Mouse (Mus musculus) forebrain, embryonic 16.5 days (tissue): Measurements from ENCODE around the gene Adcy3. TPM values are rescaled to one million over a fixed set of nuclear protein-coding genes. Genes with fewer than 3 reads are reported as not detected.
A peak's percentile ranks its signal among the peaks of the same experiment; 100 is the strongest.

Experiments
- ATAC-seq: fragments of 200-750 bp; cut with Nextera tagmentation; 2 replicates; pipeline ENCODE4 v1.8.0; 2017; ENCODE audit warnings: mild to moderate bottlenecking, moderate library complexity
- H3K27ac ChIP-seq: fragments of 300-500 bp; sonication (generic); 2 replicates; pipeline ENCODE4 v1.5.1; 2014; ENCODE audit warnings: low read length, control low read depth
- H3K27me3 ChIP-seq: fragments of 300-500 bp; sonication (generic); replicated peaks from 2 replicates; pipeline ENCODE4 v1.6.1; 2014; ENCODE audit warnings: low read length; ENCODE audit not compliant: control insufficient read depth, insufficient read depth
- H3K36me3 ChIP-seq: fragments of 300-500 bp; sonication (generic); 2 replicates; pipeline ENCODE4 v1.6.1; 2014; ENCODE audit not compliant: control insufficient read depth, insufficient read depth
- H3K4me1 ChIP-seq: fragments of 300-500 bp; sonication (generic); replicated peaks from 2 replicates; pipeline ENCODE4 v1.6.1; 2014; ENCODE audit warnings: low read length; ENCODE audit not compliant: control insufficient read depth, insufficient read depth
- H3K4me2 ChIP-seq: fragments of 300-500 bp; sonication (generic); 2 replicates; pipeline ENCODE4 v1.6.1; 2014; ENCODE audit warnings: mild to moderate bottlenecking, low read length, control low read depth
- H3K4me3 ChIP-seq: fragments of 300-500 bp; sonication (generic); replicated peaks from 2 replicates; pipeline ENCODE4 v1.5.1; 2014; ENCODE audit warnings: mild to moderate bottlenecking, low read length, control low read depth
- H3K9ac ChIP-seq: fragments of 300-500 bp; sonication (generic); replicated peaks from 2 replicates; pipeline ENCODE4 v1.6.1; 2014; ENCODE audit warnings: low read depth, low read length, control low read depth
- H3K9me3 ChIP-seq: fragments of 300-500 bp; sonication (generic); 2 replicates; pipeline ENCODE4 v1.6.1; 2016; ENCODE audit warnings: low read length; ENCODE audit not compliant: control insufficient read depth
- WGBS: fragments of 180-500 bp; shearing (Covaris S2); extraction: QIAGEN DNeasy Blood & Tissue Kit; methylation state at CpG from one replicate; pipeline ENCODE4 v1.1.7; 2014; 5-methylcytosine and 5-hydroxymethylcytosine counted together
- polyA plus RNA-seq: library from polyadenylated mRNA; unstranded; fragments of >200 nt; fragmentation: Nextera tagmentation; extraction: Ambion mirVana; gene quantifications from 2 replicates; pipeline ENCODE4 v1.2.1, GENCODE M21; 2015

Adcy3 gene
- polyA plus RNA-seq, 1 experiment from 2014 or later = 12.9 TPM

DNA sequence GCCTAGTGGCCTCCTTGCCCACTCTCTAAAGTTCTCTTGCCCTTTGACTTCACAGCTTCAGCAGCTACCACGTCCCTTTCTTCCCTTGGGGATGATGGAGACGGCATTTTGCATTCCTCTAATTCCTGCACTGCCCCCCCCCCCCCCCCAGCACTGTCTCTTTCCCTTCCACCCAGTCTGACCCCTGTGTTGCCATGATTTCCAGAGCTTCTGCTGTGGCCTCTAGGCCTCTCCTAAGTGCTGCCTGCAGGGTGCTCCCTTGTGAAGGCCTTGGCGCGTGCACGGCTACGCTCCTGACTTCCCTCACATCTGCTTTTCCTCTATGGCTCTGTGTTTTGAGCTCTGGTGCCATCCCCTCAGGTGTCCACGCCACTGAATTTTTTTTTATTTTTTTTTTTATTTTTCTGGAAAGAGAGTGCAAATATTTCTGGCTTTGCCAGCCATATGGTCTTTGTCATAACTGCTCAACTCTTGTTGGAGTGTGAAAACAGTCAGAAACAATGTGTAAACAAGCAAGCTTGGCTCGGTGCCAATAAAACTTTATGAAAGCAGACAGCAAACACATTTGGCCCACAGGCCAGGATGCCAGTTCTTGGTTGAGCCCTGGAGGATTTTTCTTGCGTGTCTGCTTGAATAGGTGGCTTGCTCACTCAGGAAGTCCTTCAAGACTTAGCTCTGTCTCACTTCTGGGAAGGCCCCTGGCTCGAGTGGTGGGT is 60.3 kb downstream of the Adcy3 start:
- Histone ChIP-seq H3K9ac (no peak overlapping the region), H3K36me3 (no peaks in the 10 kb centered on the region), H3K4me3 (no peak overlapping the region), H3K4me1 (0 out of 2 replicates have a peak, but pooled peaks cover 2% of the 10 kb centered on the region), H3K4me2 (no peak overlapping the region), H3K27me3 (no peaks in the 10 kb centered on the region), H3K27ac (no peak overlapping the region), H3K9me3 (no peaks in the 10 kb centered on the region)
- WGBS = 64% methylated on average over 10 of the region's 10 CpGs
- ATAC-seq = no peak

DNA sequence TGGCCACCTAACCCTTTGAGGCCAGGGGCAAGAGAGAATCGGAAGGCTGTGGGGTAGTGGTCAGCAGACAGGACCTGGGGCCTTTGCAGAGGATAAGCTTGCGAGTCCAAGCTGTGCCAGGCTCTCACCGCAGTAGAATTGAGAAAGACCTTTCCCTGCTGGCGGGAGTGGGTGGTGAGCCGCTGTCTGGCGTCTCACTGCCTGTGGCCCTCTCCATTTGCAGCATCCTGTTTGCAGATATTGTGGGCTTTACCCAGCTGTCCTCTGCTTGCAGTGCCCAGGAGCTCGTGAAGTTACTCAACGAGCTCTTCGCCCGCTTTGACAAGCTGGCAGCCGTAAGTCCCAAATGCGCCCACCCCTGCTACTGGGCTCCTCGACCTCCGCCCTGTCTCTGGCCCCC is 61.7 kb downstream of the Adcy3 start:
- 89% methylated on average over 14 of the region's 14 CpGs for WGBS
- no peak for ATAC-seq
- Histone ChIP-seq H3K4me1 (0 out of 2 replicates have a peak, but pooled peaks cover 2% of the 10 kb centered on the region), H3K27ac (no peak overlapping the region), H3K36me3 (no peaks in the 10 kb centered on the region), H3K9ac (no peak overlapping the region), H3K27me3 (no peaks in the 10 kb centered on the region), H3K4me2 (no peak overlapping the region), H3K9me3 (no peaks in the 10 kb centered on the region), H3K4me3 (no peak overlapping the region)

DNA sequence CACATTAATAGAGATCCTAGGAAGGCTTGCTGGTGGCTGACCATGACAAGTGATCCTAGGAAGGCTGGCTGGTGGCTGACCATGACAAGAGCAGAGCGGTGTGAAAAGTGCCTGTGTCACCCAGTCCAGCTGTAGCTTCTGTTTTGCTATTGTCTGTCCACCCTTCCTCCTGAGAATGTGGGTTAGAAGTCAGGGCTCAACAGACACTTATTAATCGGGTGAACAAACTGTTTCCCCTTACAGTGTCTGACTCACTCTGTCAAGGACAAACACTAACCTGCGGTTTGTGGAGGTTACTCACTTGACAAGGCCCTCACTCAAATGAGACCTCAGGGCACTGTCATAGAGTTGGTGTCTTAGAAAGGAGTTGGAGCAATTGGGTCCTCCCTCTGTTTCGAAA is 65.8 kb downstream of the Adcy3 start:
- 97% methylated on average over 4 of the region's 4 CpGs for WGBS
- no peaks in the 10 kb centered on the region for H3K27me3 ChIP-seq
- no peak overlapping the region for H3K9ac ChIP-seq
- ATAC-seq = no peak
- H3K4me3 ChIP-seq = no peak overlapping the region
- H3K9me3 ChIP-seq = no peaks in the 10 kb centered on the region
- H3K27ac ChIP-seq = no peak overlapping the region
- H3K4me2 ChIP-seq = no peak overlapping the region
- H3K4me1 ChIP-seq = no peaks in the 10 kb centered on the region
- peaks cover 2% of the 10 kb centered on the region; the same call in 1 of the 2 replicates for H3K36me3 ChIP-seq

DNA sequence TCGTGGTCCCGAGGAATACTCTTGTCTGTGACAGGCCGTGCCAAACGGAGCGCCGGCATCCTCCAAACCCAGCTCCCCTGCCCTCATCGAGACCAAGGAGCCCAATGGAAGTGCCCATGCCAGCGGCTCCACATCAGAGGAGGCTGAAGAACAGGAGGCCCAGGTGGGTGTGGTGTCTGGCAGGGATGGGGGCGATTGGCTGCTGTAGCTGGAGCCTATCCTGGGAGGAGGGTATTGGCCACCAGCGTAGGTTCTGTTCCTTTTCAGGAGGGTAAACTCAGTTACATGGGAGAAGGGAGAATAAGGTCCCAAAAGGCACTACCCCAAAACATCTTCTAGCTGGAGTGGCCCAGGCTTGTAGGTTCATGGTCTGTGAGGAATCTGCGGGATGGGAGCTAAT is 66.4 kb downstream of the Adcy3 start:
- Histone ChIP-seq H3K9me3 (no peaks in the 10 kb centered on the region), H3K9ac (no peak overlapping the region), H3K27me3 (no peaks in the 10 kb centered on the region), H3K4me2 (no peak overlapping the region), H3K4me3 (no peak overlapping the region), H3K4me1 (no peaks in the 10 kb centered on the region), H3K36me3 (peaks cover 2% of the 10 kb centered on the region; the same call in 1 of the 2 replicates), H3K27ac (no peak overlapping the region)
- ATAC-seq = no peak
- 97% methylated on average over 11 of the region's 11 CpGs for WGBS

DNA sequence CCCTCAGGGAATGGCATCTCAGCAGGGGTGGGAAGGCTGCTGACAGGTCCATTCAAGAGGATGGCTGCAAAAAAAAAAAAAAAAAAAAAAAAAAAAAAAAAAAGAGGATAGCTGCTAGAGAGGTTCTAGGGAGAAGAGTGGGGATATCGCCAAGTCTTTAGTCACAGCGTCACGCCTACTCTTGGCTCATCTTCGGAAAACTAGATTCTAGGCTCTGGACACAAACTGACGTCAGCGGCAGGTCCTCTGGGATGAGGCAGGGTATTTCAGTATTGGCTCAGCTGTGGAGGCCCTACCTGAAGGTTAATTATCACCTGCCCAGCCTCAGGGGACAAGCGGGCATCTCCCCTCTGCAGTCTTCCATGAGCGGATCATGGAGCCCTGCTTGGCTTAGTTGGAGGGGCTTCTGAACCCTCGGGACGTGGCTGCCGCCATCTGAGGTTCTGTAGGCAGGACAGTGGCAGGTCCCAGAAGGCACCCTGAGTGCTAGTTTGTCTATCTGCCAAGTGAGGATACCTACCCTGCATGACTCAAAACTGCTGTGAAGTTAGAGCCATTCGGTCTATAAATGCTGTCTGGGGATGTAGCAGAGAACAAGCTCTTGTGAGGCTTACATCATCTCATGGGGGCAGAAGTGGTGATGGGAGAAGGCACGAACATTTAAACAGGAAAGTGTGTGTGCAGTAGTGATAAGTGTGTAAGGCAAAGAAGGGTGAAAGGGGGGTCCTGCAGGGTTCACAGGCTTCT is 68.7 kb downstream of the Adcy3 start:
- ATAC-seq = no peak
- Histone ChIP-seq H3K27me3 (no peaks in the 10 kb centered on the region), H3K36me3 (peaks cover 10% of the 10 kb centered on the region; the same call in 1 of the 2 replicates), H3K4me3 (no peak overlapping the region), H3K27ac (no peak overlapping the region), H3K9me3 (no peaks in the 10 kb centered on the region), H3K4me1 (no peaks in the 10 kb centered on the region), H3K9ac (no peak overlapping the region), H3K4me2 (no peak overlapping the region)
- WGBS = 87% methylated on average over 13 of the region's 13 CpGs

DNA sequence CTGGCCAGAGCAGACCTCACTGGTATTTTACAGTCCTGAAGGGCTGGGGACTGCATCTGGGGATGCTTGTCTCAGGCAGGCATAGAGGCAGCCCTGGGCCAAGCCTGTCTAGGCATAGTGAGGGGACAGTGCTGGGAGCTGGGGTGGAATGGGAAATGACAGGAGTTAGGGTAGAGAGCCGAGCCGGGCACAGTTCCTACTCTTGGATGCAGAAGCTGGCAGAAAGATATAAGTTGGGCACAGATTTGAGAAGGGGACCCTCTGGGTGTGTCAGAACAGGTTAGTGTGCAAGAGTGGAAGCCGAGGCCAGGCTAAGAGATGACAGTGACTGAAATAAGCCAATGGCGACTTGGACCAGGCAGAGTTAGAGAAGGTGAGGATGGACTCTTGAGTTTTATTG is 69.3 kb downstream of the Adcy3 start:
- ATAC-seq = no peak

DNA sequence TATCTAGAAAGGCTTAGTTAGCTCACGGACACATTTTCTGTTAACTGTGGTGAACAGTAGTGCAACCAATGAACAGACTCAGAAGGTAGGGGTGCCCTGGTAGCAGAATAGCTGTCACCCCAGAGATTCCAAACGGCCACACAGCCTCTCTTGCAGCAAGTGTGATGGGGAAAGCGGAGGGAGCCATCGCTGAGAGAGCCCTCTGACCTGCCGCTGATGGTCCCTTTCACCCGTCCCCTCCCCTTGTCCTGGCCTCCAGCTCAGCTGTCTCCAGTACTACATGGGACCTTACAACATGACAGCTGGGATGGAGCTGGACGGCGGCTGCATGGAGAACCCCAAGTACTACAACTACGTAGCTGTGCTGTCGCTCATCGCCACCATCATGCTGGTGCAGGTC is 73.2 kb downstream of the Adcy3 start:
- Histone ChIP-seq H3K36me3 (peaks cover 18% of the 10 kb centered on the region; the same call in 1 of the 2 replicates), H3K9ac (no peak overlapping the region)
- 94% methylated on average over 11 of the region's 11 CpGs for WGBS

More for the DNA sequence above, 69.3 kb downstream of the Adcy3 start:
- no peak overlapping the region for H3K4me2 ChIP-seq
- no peaks in the 10 kb centered on the region for H3K4me1 ChIP-seq
- peaks cover 10% of the 10 kb centered on the region; the same call in 1 of the 2 replicates for H3K36me3 ChIP-seq
- no peaks in the 10 kb centered on the region for H3K9me3 ChIP-seq
- H3K27ac ChIP-seq = no peak overlapping the region
- no peak overlapping the region for H3K9ac ChIP-seq
- no peaks in the 10 kb centered on the region for H3K27me3 ChIP-seq
- no peak overlapping the region for H3K4me3 ChIP-seq
- 93% methylated on average over 4 of the region's 4 CpGs for WGBS

DNA sequence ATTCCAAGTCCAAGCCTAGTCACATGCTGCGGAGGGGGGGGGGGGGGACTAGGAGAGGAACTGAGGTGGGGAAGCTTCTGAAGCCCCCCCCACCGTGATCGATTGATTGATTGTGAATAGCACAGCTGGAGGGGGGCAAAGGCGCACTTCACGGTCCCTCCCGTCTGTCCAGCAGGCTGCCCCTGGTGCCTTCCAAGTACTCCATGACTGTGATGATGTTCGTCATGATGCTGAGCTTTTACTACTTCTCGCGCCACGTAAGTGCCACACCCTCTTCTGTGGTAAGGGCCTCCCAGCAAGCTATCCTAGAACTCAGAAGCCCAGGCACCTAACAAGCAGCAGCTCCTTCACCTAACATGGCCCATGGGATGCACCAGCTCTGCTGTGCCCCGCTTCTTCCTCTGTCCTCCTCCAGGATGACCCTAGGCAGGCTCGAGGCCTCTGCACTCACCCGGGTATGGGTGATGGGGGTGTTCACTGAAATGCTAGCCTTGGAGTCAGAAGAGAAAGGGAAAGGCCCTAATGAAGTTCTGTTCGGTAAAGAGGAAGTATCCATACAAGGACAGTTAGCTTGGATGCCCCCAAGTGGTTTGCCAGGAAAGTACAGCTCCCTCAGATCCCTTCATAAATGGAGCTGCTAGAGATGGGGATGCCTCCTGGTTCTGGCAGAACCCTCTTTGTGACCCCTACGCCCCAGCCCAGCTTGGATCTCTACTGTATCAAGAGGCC is 75.7 kb downstream of the Adcy3 start:
- H3K4me3 ChIP-seq = no peak overlapping the region
- no peak overlapping the region for H3K9ac ChIP-seq
- no peaks in the 10 kb centered on the region for H3K27me3 ChIP-seq
- no peaks in the 10 kb centered on the region for H3K4me1 ChIP-seq
- 79% methylated on average over 15 of the region's 15 CpGs for WGBS
- no peaks in the 10 kb centered on the region for H3K9me3 ChIP-seq
- ATAC-seq = peak; percentile 38
- H3K36me3 ChIP-seq = peaks cover 30% of the 10 kb centered on the region
- H3K27ac ChIP-seq = no peak overlapping the region
- no peak overlapping the region for H3K4me2 ChIP-seq

More for the DNA sequence above, 73.2 kb downstream of the Adcy3 start:
- Histone ChIP-seq H3K9me3 (no peaks in the 10 kb centered on the region), H3K27me3 (no peaks in the 10 kb centered on the region), H3K4me1 (no peaks in the 10 kb centered on the region), H3K4me3 (no peak overlapping the region), H3K27ac (no peak overlapping the region), H3K4me2 (no peak overlapping the region)
- ATAC-seq = no peak

DNA sequence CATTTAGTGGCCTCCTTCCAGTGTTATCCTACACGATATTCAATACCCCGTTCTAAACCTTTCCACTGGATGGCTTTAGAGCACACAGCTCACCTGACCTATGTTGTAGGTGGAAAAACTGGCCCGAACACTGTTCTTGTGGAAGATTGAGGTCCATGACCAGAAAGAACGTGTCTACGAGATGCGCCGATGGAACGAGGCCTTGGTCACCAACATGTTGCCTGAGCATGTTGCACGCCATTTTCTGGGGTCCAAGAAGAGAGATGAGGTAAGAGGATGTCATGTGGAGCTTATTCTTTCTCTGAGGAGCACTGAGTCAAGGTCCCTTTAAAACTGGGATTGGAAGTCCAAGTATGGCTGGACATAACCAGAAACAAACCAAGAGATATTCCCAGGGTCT is 76.3 kb downstream of the Adcy3 start:
- H3K36me3 ChIP-seq = peaks cover 30% of the 10 kb centered on the region
- H3K27me3 ChIP-seq = no peaks in the 10 kb centered on the region
- no peaks in the 10 kb centered on the region for H3K4me1 ChIP-seq
- no peak for ATAC-seq
- no peaks in the 10 kb centered on the region for H3K9me3 ChIP-seq
- 97% methylated on average over 9 of the region's 9 CpGs for WGBS
- H3K4me3 ChIP-seq = no peak overlapping the region
- H3K27ac ChIP-seq = no peak overlapping the region
- no peak overlapping the region for H3K9ac ChIP-seq
- H3K4me2 ChIP-seq = no peak overlapping the region
